In the genomic region with DNA sequence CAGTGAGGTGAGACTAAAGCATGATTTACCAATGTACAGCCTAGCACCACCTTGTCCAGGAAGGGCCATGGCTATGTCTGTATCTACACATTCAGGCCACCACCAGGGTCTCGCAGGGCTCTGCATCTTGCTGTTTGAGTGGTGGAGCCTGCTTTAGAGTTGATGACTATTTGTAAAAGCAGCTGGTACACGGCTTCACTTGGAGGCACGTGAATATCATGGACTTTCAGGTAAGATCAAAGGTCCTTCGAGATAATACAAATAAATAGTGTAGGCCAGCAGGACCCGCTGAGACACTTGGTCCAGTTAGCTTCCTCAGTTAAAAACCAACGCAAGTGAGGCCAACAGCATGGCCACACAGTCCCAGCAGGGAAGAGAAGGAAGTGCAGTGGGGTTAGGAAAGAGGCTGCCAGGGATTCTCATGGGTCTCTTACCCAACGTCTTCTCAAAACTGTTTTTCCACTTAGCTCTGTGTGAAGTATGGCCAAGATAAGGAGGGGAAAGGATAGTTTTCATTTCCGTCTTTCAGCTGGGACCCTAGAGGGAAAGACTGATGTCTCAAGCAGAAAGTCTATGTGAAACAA, we compare ENCODE assay signal across 24 mouse cellular contexts. TPM values are rescaled to one million over a fixed set of nuclear protein-coding genes. Genes with fewer than 3 reads are reported as not detected.
A peak's percentile ranks its signal among the peaks of the same experiment; 100 is the strongest.
DNase-seq lines count a peak whose midpoint lies in the region; ATAC-seq lines count a peak whose summit lies in the region.
"Had no signal": no experiment of that assay in that cellular context is flagged by ENCODE, and none has a peak within 500 bp of the region (broad histone marks: within the 10 kb centered on the region; RNA-seq: fewer than 3 reads in every experiment).

No protein-coding gene starts in this region.

- peak; percentile 8 for ATAC-seq in intestine, embryonic 16.5 days
- ATAC-seq: forebrain, embryonic 14.5 days; hindbrain, postnatal 0 days; midbrain, embryonic 13.5 days had no signal

- H3K4me3 ChIP-seq in intestine, embryonic 16.5 days (ENCODE audit: low read length), result no peak overlapping the region
- no peak overlapping the region for H3K4me3 ChIP-seq in hindbrain, embryonic 10.5 days
- H3K4me3 ChIP-seq: embryonic facial prominence, embryonic 13.5 days; limb, embryonic 12.5 days; midbrain, embryonic 13.5 days; neural tube, embryonic 12.5 days had no signal

- no peaks in the 10 kb centered on the region for H3K27me3 ChIP-seq in intestine, embryonic 16.5 days (replicated peaks; ENCODE audit: control insufficient read depth, insufficient read depth, low read length)
- no peaks in the 10 kb centered on the region for H3K27me3 ChIP-seq in hindbrain, embryonic 10.5 days (ENCODE audit: insufficient read depth, poor library complexity, severe bottlenecking)
- H3K27me3 ChIP-seq: embryonic facial prominence, embryonic 13.5 days; limb, embryonic 12.5 days; neural tube, embryonic 12.5 days had no signal

- no peaks in the 10 kb centered on the region for H3K36me3 ChIP-seq in intestine, embryonic 16.5 days (ENCODE audit: control insufficient read depth, insufficient read depth, low read length)
- H3K36me3 ChIP-seq in hindbrain, embryonic 10.5 days, result peaks cover 36% of the 10 kb centered on the region
- H3K36me3 ChIP-seq: midbrain, embryonic 13.5 days; neural tube, embryonic 12.5 days had no signal

- peak overlapping the region; percentile 72 for H3K27ac ChIP-seq in intestine, embryonic 16.5 days (ENCODE audit: low read length)
- H3K27ac ChIP-seq in hindbrain, embryonic 10.5 days, result no peak overlapping the region
- H3K27ac ChIP-seq: embryonic facial prominence, embryonic 13.5 days; hindbrain, postnatal 0 days; limb, embryonic 12.5 days; midbrain, embryonic 13.5 days; neural tube, embryonic 12.5 days had no signal

- no peaks in the 10 kb centered on the region for H3K9me3 ChIP-seq in intestine, embryonic 16.5 days (ENCODE audit: control insufficient read depth, low read length)
- H3K9me3 ChIP-seq in hindbrain, embryonic 10.5 days, result no peaks in the 10 kb centered on the region
- H3K9me3 ChIP-seq: embryonic facial prominence, embryonic 13.5 days; limb, embryonic 12.5 days; midbrain, embryonic 13.5 days; neural tube, embryonic 12.5 days had no signal

- DNase-seq in kidney, adult 18-20 months, result peak; percentile 20
- no peak for DNase-seq in kidney, postnatal 36 days
- DNase-seq in lung, postnatal 36 days, result peak; percentile 54
- DNase-seq in lung, postnatal 10 days, result no peak
- DNase-seq in yolk sac, embryonic 10.5 days (ENCODE audit: low spot score), result peak; percentile 59
- no peak for DNase-seq in embryo, embryonic 9.5 days (ENCODE audit: extremely low spot score)
- no peak for DNase-seq in hindbrain, embryonic 10.5 days (ENCODE audit: low spot score)
- DNase-seq: adrenal gland, postnatal 36 days; B cell, adult 2 months; cerebellum, adult 9-10 months; lung, adult 2 months; right cerebral cortex, adult 18-20 months had no signal

- H3K4me2 ChIP-seq in intestine, embryonic 16.5 days (ENCODE audit: low read depth, low read length), result 0 out of 2 replicates have a peak overlapping the region, but pooled peaks have one; percentile 15
- H3K4me2 ChIP-seq: embryonic facial prominence, embryonic 13.5 days; limb, embryonic 12.5 days; midbrain, embryonic 13.5 days; neural tube, embryonic 12.5 days had no signal

- peak overlapping the region; percentile 26; the same call in 1 of the 2 replicates for H3K9ac ChIP-seq in intestine, embryonic 16.5 days (ENCODE audit: low read depth, low read length)
- H3K9ac ChIP-seq: embryonic facial prominence, embryonic 13.5 days; limb, embryonic 12.5 days; midbrain, embryonic 13.5 days; neural tube, embryonic 12.5 days had no signal

- 62% methylated on average over 8 of the region's 8 CpGs for WGBS in intestine, embryonic 16.5 days
- 84% methylated on average over 8 of the region's 8 CpGs for WGBS in hindbrain, embryonic 10.5 days

- H3K4me1 ChIP-seq in intestine, embryonic 16.5 days (ENCODE audit: control insufficient read depth, insufficient read depth, low read length), result peaks cover 9% of the 10 kb centered on the region; the same call in 1 of the 2 replicates
- peaks cover 20% of the 10 kb centered on the region; the same call in 1 of the 2 replicates for H3K4me1 ChIP-seq in hindbrain, embryonic 10.5 days (replicated peaks)

RNA-seq across cellular contexts. Expression of gene Net1, which starts 22.5 kb away (rescaled TPM):
- 146 and 148 TPM in 2 replicates for polyA plus RNA-seq in intestine, embryonic 16.5 days (2015; fragmentation: Nextera tagmentation; extraction: Ambion mirVana)
- polyA plus RNA-seq in hindbrain, embryonic 10.5 days (2016; fragmentation: Nextera tagmentation; extraction: Ambion mirVana), result 40.3 and 49.5 TPM in 2 replicates

RNA-seq across cellular contexts. Expression of gene Tubal3, which starts 22.6 kb away (rescaled TPM):
- polyA plus RNA-seq in intestine, embryonic 16.5 days (2015; fragmentation: Nextera tagmentation; extraction: Ambion mirVana), result 54.2 and 64.9 TPM in 2 replicates
- 0.12 TPM in 1 of 2 replicates, not detected in the other for polyA plus RNA-seq in hindbrain, embryonic 10.5 days (2016; fragmentation: Nextera tagmentation; extraction: Ambion mirVana)
- polyA plus RNA-seq: embryonic facial prominence, embryonic 13.5 days; forebrain, embryonic 14.5 days; heart, embryonic 14.5 days; hindbrain, postnatal 0 days; kidney, embryonic 16.5 days; limb, embryonic 12.5 days; midbrain, embryonic 13.5 days; neural tube, embryonic 12.5 days; spleen, adult 2 months; thymus, postnatal 0 days had no signal

RNA-seq across cellular contexts. Expression of gene Calm5, which starts 41.5 kb away (rescaled TPM):
- not detected in 2 replicates for polyA plus RNA-seq in intestine, embryonic 16.5 days (2015; fragmentation: Nextera tagmentation; extraction: Ambion mirVana)
- polyA plus RNA-seq in hindbrain, embryonic 10.5 days (2016; fragmentation: Nextera tagmentation; extraction: Ambion mirVana), result not detected in 2 replicates
- polyA plus RNA-seq: embryonic facial prominence, embryonic 13.5 days; forebrain, embryonic 14.5 days; heart, embryonic 14.5 days; hindbrain, postnatal 0 days; kidney, embryonic 16.5 days; limb, embryonic 12.5 days; lung, adult 2 months; midbrain, embryonic 13.5 days; neural tube, embryonic 12.5 days; spleen, adult 2 months; stomach, embryonic 14.5 days had no signal

RNA-seq across cellular contexts. Expression of gene Ucn3, which starts 49.7 kb away (rescaled TPM):
- 0.66 and 0.81 TPM in 2 replicates for polyA plus RNA-seq in intestine, embryonic 16.5 days (2015; fragmentation: Nextera tagmentation; extraction: Ambion mirVana)
- not detected in 2 replicates for polyA plus RNA-seq in hindbrain, embryonic 10.5 days (2016; fragmentation: Nextera tagmentation; extraction: Ambion mirVana)
- polyA plus RNA-seq: embryonic facial prominence, embryonic 13.5 days; forebrain, embryonic 14.5 days; heart, embryonic 14.5 days; kidney, embryonic 16.5 days; limb, embryonic 12.5 days; lung, adult 2 months; midbrain, embryonic 13.5 days; neural tube, embryonic 12.5 days; spleen, adult 2 months had no signal

RNA-seq across cellular contexts. Expression of gene Calm4, which starts 57.9 kb away (rescaled TPM):
- 0.39 TPM in 1 of 2 replicates, not detected in the other for polyA plus RNA-seq in intestine, embryonic 16.5 days (2015; fragmentation: Nextera tagmentation; extraction: Ambion mirVana)
- not detected in 2 replicates for polyA plus RNA-seq in hindbrain, embryonic 10.5 days (2016; fragmentation: Nextera tagmentation; extraction: Ambion mirVana)
- polyA plus RNA-seq: forebrain, embryonic 14.5 days; heart, embryonic 14.5 days; kidney, embryonic 16.5 days; limb, embryonic 12.5 days; midbrain, embryonic 13.5 days; neural tube, embryonic 12.5 days; spleen, adult 2 months; stomach, embryonic 14.5 days had no signal

Comparison
In these comparisons a context has a peak if more than half of its experiments do, and no peak if none do; other contexts are left out.
1. DNase-seq: peak in kidney, adult 18-20 months (single experiment), lung, postnatal 36 days (single experiment) and yolk sac, embryonic 10.5 days (single experiment); none in kidney, postnatal 36 days (0 of 2), lung, postnatal 10 days (single experiment), embryo, embryonic 9.5 days (single experiment) and hindbrain, embryonic 10.5 days (single experiment).
2. RNA of gene Tubal3, which starts 22.6 kb away (polyA plus RNA-seq): 54.2 to 64.9 TPM in intestine, embryonic 16.5 days; 0.12 TPM in hindbrain, embryonic 10.5 days; every median in the first group is over 10 times any median in the second.